Mouse (Mus musculus) lung, adult 2 months (tissue): Measurements from ENCODE around the gene Rbm44. TPM values are rescaled to one million over a fixed set of nuclear protein-coding genes. Genes with fewer than 3 reads are reported as not detected.
A peak's percentile ranks its signal among the peaks of the same experiment; 100 is the strongest.

Experiments used
- DNase-seq: peaks from one replicate; pipeline ENCODE4 v3.0.0; 2022
- H3K4me1 ChIP-seq: fragments of 200-500 bp; 2 replicates; pipeline ENCODE4 v1.6.1; 2011; ENCODE audit warnings: low read length; ENCODE audit not compliant: control insufficient read depth, insufficient read depth
- H3K4me3 ChIP-seq: fragments of 200-500 bp; replicated peaks from 2 replicates; pipeline ENCODE3; 2011; ENCODE audit warnings: low read depth, mild to moderate bottlenecking, control low read depth, low read length; ENCODE audit errors: extremely low read depth
- CTCF ChIP-seq: fragments of 200-500 bp; IDR thresholded peaks from 2 replicates; pipeline ENCODE4 v1.5.1; 2011; ENCODE audit warnings: mild to moderate bottlenecking, low read length, control low read depth; ENCODE audit not compliant: insufficient read depth
- POLR2A ChIP-seq: fragments of 200-500 bp; IDR thresholded peaks from 2 replicates; pipeline ENCODE4 v1.6.1; 2011; ENCODE audit warnings: low read depth, mild to moderate bottlenecking, control low read depth, low read length, borderline replicate concordance; ENCODE audit errors: extremely low read depth
- WGBS: fragments of 180-500 bp; shearing (Covaris S2); methylation state at CpG from one replicate; pipeline ENCODE4 v1.1.7; 2018; 5-methylcytosine and 5-hydroxymethylcytosine counted together
- polyA plus RNA-seq: library from polyadenylated mRNA; depleted of rRNA; stranded (reverse); fragments of >200 nt; gene quantifications from 2 replicates; pipeline ENCODE4 v1.2.3, GENCODE M21; 2012; rRNA removed

Rbm44 gene
- polyA plus RNA-seq: not detected in 2 replicates

DNA sequence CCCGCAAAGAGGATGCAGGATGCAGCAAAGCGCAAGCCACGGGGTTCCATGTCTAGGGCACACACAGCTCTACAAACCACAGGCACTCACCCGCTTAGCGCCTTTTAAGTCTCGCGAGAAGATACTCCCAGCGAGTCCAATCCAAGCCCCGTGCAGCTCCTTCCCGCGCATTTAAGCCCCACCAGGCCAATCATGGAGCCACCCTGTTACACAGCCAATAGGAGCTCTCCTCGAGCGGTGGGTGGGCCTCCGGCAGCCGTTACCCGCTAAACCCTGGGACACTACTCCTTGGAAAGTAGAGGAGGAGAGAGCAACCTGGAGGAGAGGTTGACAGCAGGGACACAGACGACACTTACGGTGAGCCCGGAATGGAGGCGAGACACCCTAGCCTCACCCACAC, at the start of gene Rbm44:
Rbm44 (plus strand) TSS at position 277 of the 400 bp plus-strand sequence.
- TF ChIP-seq POLR2A (no peak), CTCF (no peak)
- Histone ChIP-seq H3K4me1 (no peaks in the 10 kb centered on the region), H3K4me3 (no peak within 1 kb of the TSS)
- 75% methylated on average over 20 of the region's 20 CpGs for WGBS
- no peak for DNase-seq

DNA sequence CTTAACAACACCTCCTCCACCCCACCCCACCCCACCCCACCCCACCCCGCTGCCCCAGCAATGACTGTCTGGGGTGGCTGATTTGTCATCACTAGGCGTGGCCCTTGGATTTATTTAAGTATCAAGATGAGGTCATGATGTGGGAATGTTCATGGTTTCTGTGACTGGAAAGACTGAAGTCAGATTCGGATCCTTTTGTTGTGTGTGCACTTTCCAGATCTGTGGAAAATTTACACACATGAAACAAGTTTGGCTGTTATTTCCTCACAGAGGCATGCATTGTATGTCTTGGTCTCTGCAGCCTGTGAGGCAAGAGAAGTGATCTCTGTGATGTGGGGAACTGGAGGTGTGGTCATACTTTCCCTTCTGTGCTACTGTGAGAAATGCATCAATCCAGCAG, 49.6 kb upstream of the Rbm44 start:
- WGBS: 23% methylated on average over 3 of the region's 3 CpGs
- peaks cover 29% of the 10 kb centered on the region for H3K4me1 ChIP-seq
- DNase-seq: no peak

GRCm38 (mm10) chr1:91095853-91096252, 49.0 kb upstream of the Rbm44 start:
- WGBS: 55% methylated on average over 1 of the region's 1 CpGs
- peaks cover 29% of the 10 kb centered on the region for H3K4me1 ChIP-seq
- DNase-seq: no peak
- H3K4me3 ChIP-seq: no peak overlapping the region
- no peak for TF ChIP-seq CTCF
- no peak for TF ChIP-seq POLR2A

More for the DNA sequence above, 49.6 kb upstream of the Rbm44 start:
- H3K4me3 ChIP-seq: no peak overlapping the region
- TF ChIP-seq POLR2A (no peak), CTCF (no peak)

GRCm38 (mm10) chr1:91096490-91096889, 48.4 kb upstream of the Rbm44 start:
- TF ChIP-seq CTCF: no peak
- TF ChIP-seq POLR2A: no peak
- Histone ChIP-seq H3K4me3 (no peak overlapping the region), H3K4me1 (peaks cover 26% of the 10 kb centered on the region)
- no peak for DNase-seq
- WGBS: 58% methylated on average over 5 of the region's 5 CpGs

GRCm38 (mm10) chr1:91097283-91097834, 47.5 kb upstream of the Rbm44 start:
- Histone ChIP-seq H3K4me1 (peaks cover 18% of the 10 kb centered on the region), H3K4me3 (no peak overlapping the region)
- no peak for TF ChIP-seq CTCF
- TF ChIP-seq POLR2A: no peak
- 84% methylated on average over 11 of the region's 11 CpGs for WGBS
- no peak for DNase-seq

DNA sequence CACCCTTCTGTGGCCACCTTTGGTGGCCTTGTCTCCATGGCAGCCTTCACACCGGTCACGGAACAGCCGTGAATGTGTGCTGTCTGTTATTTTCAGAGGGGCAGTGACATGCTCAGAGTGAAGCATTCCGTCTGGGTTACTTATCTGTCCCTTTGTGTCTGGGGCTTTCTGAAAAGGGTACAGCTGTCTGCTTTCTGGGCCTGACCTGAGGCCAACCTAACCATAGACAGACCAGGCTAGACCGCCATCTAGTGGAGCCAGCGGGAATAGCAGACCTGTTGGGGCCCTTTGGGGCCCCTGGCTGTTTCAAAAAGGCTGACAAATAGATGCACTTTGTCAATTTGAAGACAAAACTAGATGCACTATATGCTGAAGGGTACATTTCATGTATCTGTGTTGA, 46.0 kb upstream of the Rbm44 start:
- TF ChIP-seq POLR2A (no peak), CTCF (peak; percentile 83)
- DNase-seq: peak; percentile 77
- 17% methylated on average over 6 of the region's 6 CpGs for WGBS

GRCm38 (mm10) chr1:91101709-91102440, 43.0 kb upstream of the Rbm44 start:
- WGBS: 68% methylated on average over 11 of the region's 11 CpGs
- no peak for TF ChIP-seq POLR2A
- no peak for TF ChIP-seq CTCF
- Histone ChIP-seq H3K4me1 (peaks cover 6% of the 10 kb centered on the region; the same call in 1 of the 2 replicates), H3K4me3 (no peak overlapping the region)
- DNase-seq: no peak

More for the DNA sequence above, 46.0 kb upstream of the Rbm44 start:
- H3K4me1 ChIP-seq: peaks cover 18% of the 10 kb centered on the region
- H3K4me3 ChIP-seq: no peak overlapping the region

DNA sequence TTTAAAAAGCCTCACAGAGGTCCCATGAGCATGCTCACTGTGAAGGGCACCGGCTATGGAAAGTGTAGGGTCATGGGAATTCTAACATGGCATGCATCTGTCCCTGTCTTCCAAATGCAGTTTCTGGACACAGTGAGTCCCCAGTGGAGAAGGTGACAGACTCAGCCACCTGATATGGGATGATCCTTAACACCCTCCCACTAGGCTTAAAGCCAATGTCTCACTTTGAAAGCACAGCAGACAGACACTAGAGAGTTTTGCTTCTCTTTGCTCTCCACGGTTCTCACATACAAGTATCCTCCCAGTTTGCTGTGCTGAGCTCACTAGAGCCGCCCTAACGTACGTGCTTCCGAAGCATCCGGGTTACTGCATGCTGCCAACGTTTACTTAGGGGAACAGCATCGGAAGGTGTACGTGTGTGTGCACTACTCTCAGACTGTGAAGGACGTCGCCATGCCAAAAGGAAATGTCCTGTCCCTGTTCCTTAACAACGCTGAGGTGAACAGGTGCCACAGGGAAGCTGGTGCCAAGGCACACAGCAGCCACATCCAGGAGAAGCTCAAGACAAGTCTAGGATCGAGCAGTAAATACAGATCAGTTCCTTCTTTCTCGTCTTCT, 41.4 kb upstream of the Rbm44 start:
- WGBS: 75% methylated on average over 15 of the region's 15 CpGs
- no peak for DNase-seq
- peaks cover 6% of the 10 kb centered on the region; the same call in 1 of the 2 replicates for H3K4me1 ChIP-seq
- H3K4me3 ChIP-seq: no peak overlapping the region
- TF ChIP-seq POLR2A (no peak), CTCF (no peak)

DNA sequence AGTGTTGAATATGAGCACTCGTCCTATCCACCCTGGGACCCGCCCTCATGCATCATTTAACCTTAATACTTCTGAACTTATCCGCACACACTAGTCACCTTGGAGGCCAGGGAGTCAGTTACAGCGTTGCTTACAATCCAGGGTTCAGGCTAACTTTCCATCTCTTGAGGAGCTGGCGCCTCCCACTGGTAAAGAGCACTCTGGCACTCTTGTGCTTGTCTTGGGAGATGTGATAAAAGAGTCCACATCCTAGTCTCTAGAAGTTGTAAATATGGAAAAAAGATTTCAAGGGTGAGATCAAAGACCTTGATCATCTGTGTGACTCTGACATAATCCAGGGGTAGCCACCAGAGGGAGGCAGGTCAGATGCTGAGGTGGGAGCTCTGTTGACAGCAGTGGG, 37.3 kb upstream of the Rbm44 start:
- no peak for DNase-seq
- Histone ChIP-seq H3K4me1 (peaks cover 3% of the 10 kb centered on the region; the same call in 1 of the 2 replicates), H3K4me3 (no peak overlapping the region)
- WGBS: 67% methylated on average over 5 of the region's 5 CpGs
- TF ChIP-seq CTCF: peak; percentile 22; the same call in 1 of the 2 replicates
- no peak for TF ChIP-seq POLR2A
